Mouse (Mus musculus) forebrain, embryonic 11.5 days (tissue): ENCODE results near the gene Klrb1b. TPM values are rescaled to one million over a fixed set of nuclear protein-coding genes. Genes with fewer than 3 reads are reported as not detected.

Experiments
- ATAC-seq: fragments of 200-750 bp; cut with Nextera tagmentation; replicated peaks from 2 replicates; pipeline ENCODE4 v1.8.0; 2017; ENCODE audit warnings: moderate TSS enrichment; ENCODE audit not compliant: low FRiP score
- DNase-seq: peaks from one replicate; pipeline ENCODE4 v3.0.0-alpha.2; 2017; ENCODE audit warnings: low spot score
- H3K27ac ChIP-seq: fragments of 300-500 bp; sonication (generic); 2 replicates; pipeline ENCODE4 v1.5.1; 2014; ENCODE audit warnings: low read depth, low read length
- H3K27me3 ChIP-seq: fragments of 300-500 bp; sonication (generic); 2 replicates; pipeline ENCODE4 v1.6.1; 2014; ENCODE audit warnings: mild to moderate bottlenecking, low read length, mixed read lengths; ENCODE audit not compliant: control insufficient read depth, insufficient read depth
- H3K36me3 ChIP-seq: fragments of 300-500 bp; sonication (generic); 2 replicates; pipeline ENCODE4 v1.6.1; 2014; ENCODE audit warnings: mild to moderate bottlenecking, low read length, moderate library complexity, mixed read lengths; ENCODE audit not compliant: control insufficient read depth, insufficient read depth
- H3K4me1 ChIP-seq: fragments of 300-500 bp; sonication (generic); replicated peaks from 2 replicates; pipeline ENCODE4 v1.6.1; 2014; ENCODE audit warnings: low read length, mixed read lengths; ENCODE audit not compliant: control insufficient read depth, insufficient read depth
- H3K4me2 ChIP-seq: fragments of 300-500 bp; sonication (generic); 2 replicates; pipeline ENCODE4 v1.6.1; 2014; ENCODE audit warnings: low read depth, mild to moderate bottlenecking, low read length, moderate library complexity, mixed read lengths; ENCODE audit not compliant: severe bottlenecking
- H3K4me3 ChIP-seq: fragments of 300-500 bp; sonication (generic); 2 replicates; pipeline ENCODE4 v1.5.1; 2014; ENCODE audit warnings: low read depth, low read length
- H3K9ac ChIP-seq: fragments of 300-500 bp; sonication (generic); 2 replicates; pipeline ENCODE4 v1.6.1; 2014; ENCODE audit warnings: low read length
- H3K9me3 ChIP-seq: fragments of 300-500 bp; sonication (generic); 2 replicates; pipeline ENCODE4 v1.6.1; 2016; ENCODE audit warnings: low read length, mixed read lengths; ENCODE audit not compliant: control insufficient read depth
- WGBS: fragments of 180-500 bp; shearing (Covaris S2); extraction: QIAGEN DNeasy Blood & Tissue Kit; methylation state at CpG from one replicate; pipeline ENCODE4 v1.1.7; 2014; 5-methylcytosine and 5-hydroxymethylcytosine counted together
- polyA plus RNA-seq: library from polyadenylated mRNA; unstranded; fragments of >200 nt; fragmentation: Nextera tagmentation; extraction: Ambion mirVana; gene quantifications from 2 replicates; pipeline ENCODE4 v1.2.1, GENCODE M21; 2014

The Klrb1b gene
- polyA plus RNA-seq, 1 experiment from 2014 or later, result not detected

DNA sequence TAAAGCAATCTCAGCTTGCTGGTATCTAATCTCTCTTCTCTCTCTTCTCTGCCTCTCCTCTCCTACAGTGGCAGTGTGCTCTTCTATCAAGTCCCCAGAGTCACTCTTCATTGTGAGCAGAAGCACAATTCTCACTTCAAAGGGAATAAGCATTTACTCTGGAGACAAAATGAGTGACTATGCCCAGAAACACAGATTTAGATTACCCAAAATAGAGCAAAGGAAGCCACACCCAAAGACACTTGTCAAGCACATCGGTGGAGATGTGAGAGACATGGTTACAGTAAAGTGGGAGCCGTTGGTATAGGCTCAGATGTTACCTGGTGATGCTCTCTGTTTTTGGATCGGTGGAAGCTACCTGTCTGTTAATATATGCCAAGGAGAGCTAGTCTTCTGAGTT, 26.6 kb upstream of the Klrb1b start:
- Histone ChIP-seq H3K36me3 (no peaks in the 10 kb centered on the region), H3K9me3 (no peaks in the 10 kb centered on the region), H3K4me3 (no peak overlapping the region), H3K4me1 (no peaks in the 10 kb centered on the region), H3K4me2 (no peak overlapping the region), H3K9ac (no peak overlapping the region), H3K27me3 (no peaks in the 10 kb centered on the region), H3K27ac (no peak overlapping the region)
- WGBS, result 88% methylated on average over 3 of the region's 3 CpGs
- DNase-seq (no peak), ATAC-seq (no peak)

DNA sequence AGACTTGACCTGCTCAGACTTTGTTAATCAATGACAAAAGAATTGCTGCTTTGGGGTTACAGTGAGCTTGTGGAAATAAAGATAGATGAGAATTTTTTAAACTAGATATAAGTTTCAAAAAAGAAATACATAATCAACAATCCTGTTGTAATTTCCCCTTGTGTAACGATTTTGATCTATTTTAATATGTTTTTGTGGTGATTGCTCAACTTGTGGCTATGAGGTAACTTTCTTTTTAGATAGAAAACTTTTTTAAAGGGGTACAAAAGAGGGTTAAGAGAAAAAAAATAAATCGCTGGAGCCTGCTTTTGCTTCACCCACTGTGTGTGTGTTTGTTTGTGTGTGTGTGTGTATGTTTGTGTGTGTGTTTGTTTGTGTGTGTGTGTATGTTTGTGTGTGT, 25.0 kb upstream of the Klrb1b start:
- DNase-seq, result no peak

DNA sequence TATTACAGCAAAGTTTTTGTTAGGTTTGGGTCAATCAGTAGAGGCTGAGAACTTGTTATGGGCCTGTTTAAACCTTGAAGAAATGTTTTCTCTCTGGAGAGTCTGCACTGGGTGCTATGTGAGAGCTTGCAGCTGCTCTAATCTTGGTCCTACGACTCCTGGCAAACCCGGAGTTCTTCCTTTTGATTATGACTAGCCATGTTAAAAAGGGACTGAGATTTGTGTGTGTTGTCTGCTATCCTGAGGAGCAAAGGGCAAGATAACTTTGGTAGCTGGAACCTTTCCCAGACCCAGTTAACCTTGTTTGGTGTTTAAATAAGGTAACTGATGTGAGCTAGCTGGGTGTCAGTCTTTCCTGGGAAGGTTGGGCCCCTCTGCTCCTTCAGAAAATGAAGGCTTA, 24.5 kb upstream of the Klrb1b start:
- 82% methylated on average over 2 of the region's 2 CpGs for WGBS
- H3K27ac ChIP-seq, result no peak overlapping the region
- no peak for DNase-seq
- no peaks in the 10 kb centered on the region for H3K4me1 ChIP-seq
- H3K4me3 ChIP-seq, result no peak overlapping the region
- H3K4me2 ChIP-seq, result no peak overlapping the region
- no peaks in the 10 kb centered on the region for H3K36me3 ChIP-seq
- H3K27me3 ChIP-seq, result no peaks in the 10 kb centered on the region
- H3K9ac ChIP-seq, result no peak overlapping the region
- ATAC-seq, result no peak
- H3K9me3 ChIP-seq, result no peaks in the 10 kb centered on the region

More for the DNA sequence above, 25.0 kb upstream of the Klrb1b start:
- H3K4me3 ChIP-seq, result no peak overlapping the region
- H3K4me1 ChIP-seq, result no peaks in the 10 kb centered on the region
- no peak for ATAC-seq
- no peaks in the 10 kb centered on the region for H3K36me3 ChIP-seq
- H3K27ac ChIP-seq, result no peak overlapping the region
- H3K4me2 ChIP-seq, result no peak overlapping the region
- WGBS, result 85% methylated on average over 2 of the region's 2 CpGs
- H3K27me3 ChIP-seq, result no peaks in the 10 kb centered on the region
- H3K9ac ChIP-seq, result no peak overlapping the region
- no peaks in the 10 kb centered on the region for H3K9me3 ChIP-seq

DNA sequence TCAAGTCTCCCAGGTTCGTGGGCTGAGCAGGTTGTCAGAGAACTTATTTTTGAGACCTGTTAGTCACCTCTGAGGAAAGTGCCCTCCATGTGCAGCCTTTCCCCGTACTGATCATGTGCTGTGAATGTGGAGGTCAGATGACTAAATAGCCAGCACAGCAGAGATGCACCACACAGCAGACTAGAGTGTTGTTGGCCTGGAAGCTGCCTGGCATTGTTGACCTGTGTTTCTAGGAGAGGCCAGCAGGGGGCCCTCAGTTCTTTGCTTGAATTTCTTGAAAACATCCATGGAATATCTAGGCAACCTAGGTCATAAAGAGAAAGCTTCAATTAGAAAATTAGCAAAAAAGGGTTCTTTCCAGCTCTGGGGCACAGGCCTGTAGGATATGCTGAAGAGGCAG, 23.8 kb upstream of the Klrb1b start:
- Histone ChIP-seq H3K4me3 (no peak overlapping the region), H3K9ac (no peak overlapping the region), H3K4me1 (no peaks in the 10 kb centered on the region), H3K4me2 (no peak overlapping the region), H3K9me3 (no peaks in the 10 kb centered on the region), H3K27ac (no peak overlapping the region), H3K36me3 (no peaks in the 10 kb centered on the region), H3K27me3 (no peaks in the 10 kb centered on the region)
- 61% methylated on average over 2 of the region's 2 CpGs for WGBS
- peak; percentile 79 for DNase-seq
- ATAC-seq, result no peak

DNA sequence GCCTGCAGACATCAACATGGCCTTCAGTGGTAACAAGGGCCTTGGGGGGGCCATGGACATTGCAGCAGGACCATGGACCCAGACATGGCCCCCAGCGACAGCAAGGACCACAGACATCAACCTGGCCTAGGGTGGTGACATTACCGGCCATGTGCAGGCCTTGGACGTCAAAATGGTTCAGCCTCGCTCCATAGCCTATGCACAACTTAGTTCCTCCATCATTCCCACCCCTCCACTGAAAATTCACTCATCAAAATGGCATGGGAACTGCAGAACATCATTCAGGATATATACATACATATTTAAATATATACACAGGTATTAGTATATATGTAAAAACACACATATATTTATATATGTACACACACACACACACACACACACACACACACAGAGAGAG, 21.3 kb upstream of the Klrb1b start:
- Histone ChIP-seq H3K27me3 (no peaks in the 10 kb centered on the region), H3K4me2 (no peak overlapping the region), H3K27ac (no peak overlapping the region), H3K4me3 (no peak overlapping the region), H3K9ac (no peak overlapping the region), H3K9me3 (no peaks in the 10 kb centered on the region), H3K36me3 (no peaks in the 10 kb centered on the region), H3K4me1 (peaks cover 4% of the 10 kb centered on the region; the same call in 1 of the 2 replicates)
- no peak for ATAC-seq
- no peak for DNase-seq
- WGBS, result 96% methylated on average over 4 of the region's 4 CpGs

DNA sequence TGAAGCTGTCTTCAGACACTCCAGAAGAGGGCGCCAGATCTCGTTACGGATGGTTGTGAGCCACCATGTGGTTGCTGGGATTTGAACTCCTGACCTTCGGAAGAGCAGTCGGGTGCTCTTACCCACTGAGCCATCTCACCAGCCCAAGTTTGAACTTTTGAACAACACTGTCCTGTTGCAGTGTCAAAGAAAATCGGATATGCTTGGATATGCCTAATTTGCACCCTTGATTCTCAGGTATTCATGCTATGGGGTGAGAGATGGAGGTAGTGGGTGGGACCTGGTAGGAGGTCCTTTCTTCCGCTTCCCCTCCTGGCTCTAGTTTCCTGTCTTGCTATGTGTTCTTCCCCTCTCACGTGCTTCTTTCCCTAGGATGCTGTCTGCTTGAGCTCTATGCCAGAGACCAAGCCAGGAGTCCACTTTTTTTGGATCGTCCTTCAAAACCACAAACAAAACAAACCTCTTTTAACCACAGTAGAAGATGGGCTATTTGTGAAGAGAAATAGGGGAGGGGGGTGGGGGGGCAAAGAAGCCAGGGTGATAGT, 19.9 kb upstream of the Klrb1b start:
- Histone ChIP-seq H3K27me3 (no peaks in the 10 kb centered on the region), H3K4me3 (no peak overlapping the region), H3K9ac (no peak overlapping the region), H3K9me3 (no peaks in the 10 kb centered on the region), H3K27ac (no peak overlapping the region), H3K36me3 (no peaks in the 10 kb centered on the region), H3K4me1 (peaks cover 9% of the 10 kb centered on the region; the same call in 1 of the 2 replicates), H3K4me2 (no peak overlapping the region)
- no peak for ATAC-seq
- DNase-seq, result peak; percentile 53
- WGBS, result 75% methylated on average over 6 of the region's 9 CpGs

DNA sequence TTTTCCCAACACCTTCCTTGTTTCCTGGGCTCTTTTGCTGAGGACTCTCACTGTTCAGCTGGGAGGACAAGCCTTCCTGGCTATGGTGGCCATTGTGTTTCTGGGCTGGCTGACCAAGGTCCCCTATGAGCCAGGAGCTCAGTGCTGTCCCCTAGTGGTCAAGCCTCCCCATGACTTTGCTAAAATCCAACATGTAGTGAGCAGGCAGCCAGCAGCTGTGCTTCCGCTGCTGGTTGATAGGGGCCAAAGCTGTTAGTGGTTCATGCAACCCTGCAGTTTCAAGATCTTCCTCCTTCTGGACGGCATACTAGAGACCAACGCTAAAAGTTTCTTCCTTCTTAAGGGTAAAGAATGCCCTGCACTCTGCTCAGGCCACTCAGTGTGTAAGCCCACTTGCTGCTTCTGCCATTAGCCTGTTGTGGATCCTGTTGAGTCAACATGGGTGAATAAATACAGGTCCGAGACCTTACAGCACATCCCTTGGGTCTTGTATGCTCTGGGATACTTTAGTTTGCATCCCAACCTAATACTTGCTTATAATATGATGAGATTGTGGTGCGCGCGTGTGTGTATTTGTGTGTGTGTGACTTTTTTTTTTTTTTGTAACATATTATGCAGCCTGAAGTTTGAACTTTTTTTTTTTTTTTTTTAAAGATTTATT, 19.3 kb upstream of the Klrb1b start:
- H3K4me3 ChIP-seq, result no peak overlapping the region
- peaks cover 9% of the 10 kb centered on the region; the same call in 1 of the 2 replicates for H3K4me1 ChIP-seq
- peak overlapping the region; percentile 34; the same call in 1 of the 2 replicates for H3K4me2 ChIP-seq
- 25% methylated on average over 7 of the region's 7 CpGs for WGBS
- no peaks in the 10 kb centered on the region for H3K27me3 ChIP-seq
- no peaks in the 10 kb centered on the region for H3K9me3 ChIP-seq
- H3K9ac ChIP-seq, result no peak overlapping the region
- H3K27ac ChIP-seq, result no peak overlapping the region
- ATAC-seq, result peak; percentile 42
- DNase-seq, result peak; percentile 94
- H3K36me3 ChIP-seq, result no peaks in the 10 kb centered on the region

DNA sequence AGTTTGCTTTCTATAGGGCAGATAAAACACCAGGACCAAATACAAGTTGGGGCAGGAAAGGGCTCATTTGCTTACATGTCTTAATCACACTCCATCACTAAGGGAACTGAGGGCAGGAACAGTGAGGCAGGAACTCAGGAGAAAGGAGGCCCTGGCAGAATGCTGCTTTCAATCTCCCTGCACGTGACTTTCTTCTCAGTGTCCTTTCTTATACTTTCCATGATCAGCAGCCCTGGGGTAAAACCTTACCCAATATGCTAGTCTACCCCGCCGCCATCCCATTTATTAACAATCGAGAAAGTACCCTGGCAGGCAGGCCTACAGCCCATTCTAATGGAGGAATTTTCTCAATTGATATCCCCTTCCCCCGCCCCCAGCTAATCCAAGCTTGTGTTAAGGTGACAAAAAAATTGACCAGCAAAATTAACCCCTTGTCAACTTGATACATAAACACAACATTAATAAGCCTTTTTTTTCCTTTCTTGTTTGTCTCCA, 18.5 kb upstream of the Klrb1b start:
- ATAC-seq (no peak), DNase-seq (peak; percentile 49)
- no peak overlapping the region for H3K4me2 ChIP-seq
- no peaks in the 10 kb centered on the region for H3K36me3 ChIP-seq
- H3K4me3 ChIP-seq, result no peak overlapping the region
- peaks cover 9% of the 10 kb centered on the region; the same call in 1 of the 2 replicates for H3K4me1 ChIP-seq
- H3K27me3 ChIP-seq, result no peaks in the 10 kb centered on the region
- 60% methylated on average over 5 of the region's 5 CpGs for WGBS
- no peaks in the 10 kb centered on the region for H3K9me3 ChIP-seq
- no peak overlapping the region for H3K9ac ChIP-seq
- no peak overlapping the region for H3K27ac ChIP-seq

DNA sequence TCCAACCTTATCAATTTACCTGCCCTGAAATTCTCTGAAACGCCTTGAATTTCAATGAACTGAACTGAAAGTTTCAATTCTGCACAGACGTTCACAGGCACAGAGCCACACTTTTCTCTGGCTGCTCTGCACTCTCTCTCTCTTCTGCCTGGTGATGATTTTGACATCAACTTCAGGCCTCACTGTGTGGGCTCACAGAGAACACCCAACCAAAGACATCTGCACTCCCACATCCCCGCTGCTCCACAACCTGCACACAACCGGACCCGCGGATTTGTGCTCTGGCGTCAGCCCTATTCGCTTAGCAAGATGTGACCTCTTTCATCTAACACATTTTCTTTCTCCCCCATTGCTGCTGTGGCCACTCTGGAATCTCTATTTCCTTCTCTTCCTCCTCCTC, 18.0 kb upstream of the Klrb1b start:
- H3K9ac ChIP-seq, result no peak overlapping the region; the same call in 1 of the 2 replicates
- peak overlapping the region; percentile 76 for H3K4me3 ChIP-seq
- peak; percentile 50 for DNase-seq
- 36% methylated on average over 8 of the region's 8 CpGs for WGBS
- H3K4me2 ChIP-seq, result peak overlapping the region; percentile 58
- no peaks in the 10 kb centered on the region for H3K9me3 ChIP-seq
- ATAC-seq, result no peak
- H3K27me3 ChIP-seq, result no peaks in the 10 kb centered on the region
- no peaks in the 10 kb centered on the region for H3K36me3 ChIP-seq
- H3K4me1 ChIP-seq, result peaks cover 9% of the 10 kb centered on the region; the same call in 1 of the 2 replicates
- no peak overlapping the region for H3K27ac ChIP-seq
